Mouse (Mus musculus): Measurements from ENCODE around the gene Cdc42ep2.
A peak's percentile ranks its signal among the peaks of the same experiment; 100 is the strongest.

Cdc42ep2 gene

GRCm38 (mm10) chr19:5874969-5875480 lies 49.6 kb downstream of the Cdc42ep2 start, which contains the start of gene Frmd8:
TSS of gene Frmd8 (minus strand) at chr19:5875274.
- peak; percentile 97 for DNase-seq (ENCODE audit: low read depth, low spot score)

- peak; percentile 30 for DNase-seq (ENCODE audit: low read depth, low spot score)
These were observed 50.1 kb downstream of the Cdc42ep2 start for GRCm38 (mm10) chr19:5874391-5874968.

- DNase-seq (ENCODE audit: low read depth, low spot score), result peak; percentile 51
These were observed 51.6 kb downstream of the Cdc42ep2 start for GRCm38 (mm10) chr19:5872931-5873556.

- peak; percentile 38 for DNase-seq (ENCODE audit: low read depth, low spot score)
These were observed 52.1 kb downstream of the Cdc42ep2 start for GRCm38 (mm10) chr19:5872528-5872927.

DNA sequence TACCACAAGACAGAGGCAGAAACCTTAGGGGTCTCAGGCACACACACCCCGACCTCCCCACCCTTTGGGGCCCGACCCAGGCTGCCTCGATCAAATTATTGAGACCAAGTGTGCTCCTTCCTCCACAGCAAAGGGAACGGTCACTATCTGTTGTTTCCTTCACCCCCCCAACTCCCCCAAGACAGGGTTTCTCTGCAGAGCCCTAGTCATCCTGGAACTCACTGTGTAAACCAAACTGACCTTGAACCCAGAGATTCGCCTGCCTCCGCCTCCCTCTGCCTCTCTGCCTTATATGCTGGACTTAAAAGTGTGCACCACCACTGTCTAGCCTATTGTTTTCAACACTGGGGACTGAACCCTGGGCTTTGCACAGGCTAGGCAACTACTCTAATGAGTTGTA lies 52.9 kb downstream of the Cdc42ep2 start:
- DNase-seq (ENCODE audit: low read depth, low spot score), result no peak

DNA sequence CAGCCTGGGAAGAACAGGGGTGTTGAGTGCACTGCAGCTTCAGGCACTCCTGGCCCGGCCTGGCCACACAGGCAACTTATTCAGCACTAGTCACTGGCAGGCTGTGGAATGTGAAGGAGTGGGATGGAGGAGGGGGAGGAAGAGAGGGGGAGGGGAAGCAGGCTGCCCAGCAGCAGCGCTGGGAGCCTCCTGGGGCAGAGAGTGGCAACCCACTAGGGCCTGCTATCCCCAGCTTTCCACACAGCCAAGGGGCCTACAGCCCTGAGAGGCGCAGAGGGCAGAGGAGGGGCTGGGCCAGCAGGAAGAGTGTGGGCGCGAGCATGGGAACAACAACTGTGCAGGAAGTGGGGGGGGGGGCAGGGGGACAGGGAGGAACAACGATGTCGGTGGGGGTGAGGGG lies 53.3 kb downstream of the Cdc42ep2 start:
- DNase-seq (ENCODE audit: low read depth, low spot score), result peak; percentile 65

GRCm38 (mm10) chr19:5868096-5868495 lies 56.5 kb downstream of the Cdc42ep2 start:
- no peak for DNase-seq (ENCODE audit: low read depth, low spot score)
